Mouse (Mus musculus) liver, postnatal 0 days (tissue): ENCODE measurements around the gene Aarsd1.

Experiments
- CTCF ChIP-seq: sonication (generic); IDR thresholded peaks from 2 replicates; pipeline ENCODE4 v1.5.1; 2016; ENCODE audit warnings: antibody characterized with exemption, low read depth
- EP300 ChIP-seq: IDR thresholded peaks from 2 replicates; pipeline ENCODE4 v1.6.1; 2016; ENCODE audit warnings: antibody characterized with exemption, low read depth, mild to moderate bottlenecking

DNA sequence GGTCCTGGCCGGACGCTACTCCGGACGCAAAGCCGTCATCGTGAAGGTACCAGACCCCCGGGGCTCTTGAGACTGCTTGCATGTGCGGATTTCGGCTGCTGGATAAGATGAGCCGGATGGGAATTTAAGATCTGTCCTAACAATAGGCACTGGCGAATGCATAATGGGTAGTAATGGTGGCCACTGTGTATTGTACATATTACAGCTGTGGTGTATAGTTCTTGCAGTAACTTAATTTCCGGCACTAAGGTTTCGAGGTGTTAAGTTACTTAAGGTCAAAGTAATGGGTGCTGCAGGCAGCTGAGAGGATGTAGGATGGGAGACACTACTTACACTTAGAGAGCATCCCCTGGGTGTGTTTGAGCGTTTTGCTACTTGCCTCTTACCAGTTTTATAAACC is 25.3 kb upstream of the Aarsd1 start:
- TF ChIP-seq EP300 (no peak), CTCF (no peak)
